Mouse (Mus musculus) thymus, postnatal 4 days (tissue): ENCODE results near the gene Esrrg.

Experiments used
- DNase-seq: peaks from one replicate; pipeline ENCODE4 v3.0.0; 2021

Esrrg gene

DNA sequence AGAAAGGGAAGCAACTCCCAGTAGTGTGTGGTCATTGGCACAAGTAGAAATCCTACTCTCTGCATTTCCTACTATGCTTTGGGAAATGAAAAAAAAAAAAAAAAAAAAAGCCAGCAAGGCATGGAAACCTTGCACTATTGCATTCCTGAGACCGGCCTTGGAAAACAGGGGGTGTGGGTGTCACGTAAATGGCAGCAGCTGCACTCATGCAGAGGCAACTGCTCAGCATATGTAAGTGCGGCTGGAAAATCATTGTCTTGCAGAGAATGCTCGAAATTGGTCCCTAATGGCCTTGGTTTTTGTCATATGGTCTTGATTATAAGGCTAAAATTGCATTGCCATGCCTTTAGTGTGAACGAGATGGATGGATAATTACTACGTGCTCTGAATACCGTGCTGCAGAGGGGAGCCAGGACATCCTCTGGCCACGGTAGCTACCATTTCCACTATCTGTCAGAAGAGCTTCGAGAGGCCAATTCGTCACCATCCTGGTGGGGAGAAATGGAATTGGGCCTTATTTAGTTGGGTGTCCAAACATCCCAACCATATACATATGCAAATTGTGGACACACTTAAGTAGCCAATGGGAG is 171.1 kb downstream of the Esrrg start:
- no peak for DNase-seq

DNA sequence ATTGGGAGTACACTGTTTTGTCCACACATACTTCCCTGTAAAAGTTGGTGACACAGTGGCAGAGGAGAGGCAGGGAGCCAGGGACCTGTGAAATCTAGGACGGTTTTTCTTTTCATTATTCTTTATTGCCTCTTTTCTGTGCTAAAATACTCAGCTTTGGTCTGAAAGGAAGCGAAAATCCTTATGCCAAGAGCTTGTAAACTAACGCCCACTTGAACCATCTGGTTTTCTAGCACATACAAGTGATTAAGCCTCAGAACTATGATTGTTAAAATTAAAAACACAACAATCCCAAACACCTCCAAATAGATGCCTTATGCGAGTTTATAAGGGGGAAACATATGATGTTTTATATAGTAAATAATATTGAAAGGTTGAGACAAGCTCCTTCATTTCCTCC is 176.6 kb downstream of the Esrrg start:
- no peak for DNase-seq

- no peak for DNase-seq
Measured at GRCm38 (mm10) chr1:187787055-187788016, 178.7 kb downstream of the Esrrg start.

GRCm38 (mm10) chr1:187794240-187794930 is 185.8 kb downstream of the Esrrg start:
- no peak for DNase-seq

DNA sequence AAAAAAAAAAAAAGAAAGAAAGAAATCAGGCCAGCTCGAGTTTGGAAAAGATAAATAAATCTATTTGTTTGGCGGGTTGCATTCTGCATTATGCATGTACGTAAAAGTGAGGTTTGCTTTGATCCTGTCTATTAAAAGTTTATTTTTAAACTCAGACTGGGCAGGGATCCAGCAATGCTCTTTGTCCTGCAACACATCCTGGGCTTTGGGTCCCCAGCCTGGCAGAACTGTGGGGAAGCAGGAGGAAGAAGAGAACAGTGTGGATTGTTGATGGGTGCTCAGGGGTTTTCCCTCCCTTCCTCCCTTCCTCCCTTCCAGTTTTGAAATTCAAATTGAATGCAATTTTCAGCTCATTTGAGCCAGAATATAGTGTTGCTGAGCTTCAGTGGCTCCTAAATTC is 187.0 kb downstream of the Esrrg start:
- no peak for DNase-seq

- no peak for DNase-seq
Measured at GRCm38 (mm10) chr1:187799300-187799699, 190.7 kb downstream of the Esrrg start.

- no peak for DNase-seq
Measured at GRCm38 (mm10) chr1:187800761-187801160, 192.2 kb downstream of the Esrrg start.

- no peak for DNase-seq
Measured at GRCm38 (mm10) chr1:187803566-187803965, 195.0 kb downstream of the Esrrg start.

DNA sequence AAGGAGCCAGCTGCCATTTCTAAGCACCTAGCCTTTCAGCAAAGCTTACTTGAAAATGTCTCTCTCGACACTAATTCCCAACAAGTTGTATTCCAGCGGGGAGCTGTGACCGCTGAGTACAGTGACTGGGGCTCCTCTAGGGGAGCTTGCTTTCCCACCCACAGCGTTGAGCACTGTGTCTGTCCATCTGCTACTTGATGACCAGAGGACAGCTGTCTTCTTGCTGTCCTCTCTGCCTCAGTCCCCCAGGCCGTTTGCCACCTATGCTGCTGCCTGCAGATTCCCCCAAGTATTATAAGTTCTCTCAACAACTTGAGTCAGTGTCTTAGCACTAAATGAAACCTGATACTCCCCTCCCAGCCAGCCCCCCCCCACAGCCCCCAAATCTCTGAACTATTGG is 195.4 kb downstream of the Esrrg start:
- DNase-seq, result no peak

DNA sequence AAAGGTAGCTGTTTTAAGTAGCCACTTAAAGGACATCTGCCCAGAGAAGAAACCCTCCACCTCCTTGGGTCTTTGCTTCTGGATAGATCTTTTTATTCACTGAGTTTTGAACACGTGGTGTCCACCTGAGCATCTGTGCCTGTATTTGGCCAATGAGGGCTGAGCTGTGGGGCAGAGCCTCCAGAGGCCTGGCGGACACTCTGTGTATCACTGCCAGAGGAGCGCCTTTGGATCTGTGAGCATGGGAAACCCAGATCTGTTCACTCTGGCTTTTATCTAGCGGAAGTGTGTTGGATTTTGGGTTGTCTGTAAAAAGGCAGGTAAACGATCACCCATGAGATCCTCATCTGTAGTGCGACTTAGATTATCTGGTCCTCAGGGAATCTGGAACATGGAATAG is 196.4 kb downstream of the Esrrg start:
- no peak for DNase-seq

DNA sequence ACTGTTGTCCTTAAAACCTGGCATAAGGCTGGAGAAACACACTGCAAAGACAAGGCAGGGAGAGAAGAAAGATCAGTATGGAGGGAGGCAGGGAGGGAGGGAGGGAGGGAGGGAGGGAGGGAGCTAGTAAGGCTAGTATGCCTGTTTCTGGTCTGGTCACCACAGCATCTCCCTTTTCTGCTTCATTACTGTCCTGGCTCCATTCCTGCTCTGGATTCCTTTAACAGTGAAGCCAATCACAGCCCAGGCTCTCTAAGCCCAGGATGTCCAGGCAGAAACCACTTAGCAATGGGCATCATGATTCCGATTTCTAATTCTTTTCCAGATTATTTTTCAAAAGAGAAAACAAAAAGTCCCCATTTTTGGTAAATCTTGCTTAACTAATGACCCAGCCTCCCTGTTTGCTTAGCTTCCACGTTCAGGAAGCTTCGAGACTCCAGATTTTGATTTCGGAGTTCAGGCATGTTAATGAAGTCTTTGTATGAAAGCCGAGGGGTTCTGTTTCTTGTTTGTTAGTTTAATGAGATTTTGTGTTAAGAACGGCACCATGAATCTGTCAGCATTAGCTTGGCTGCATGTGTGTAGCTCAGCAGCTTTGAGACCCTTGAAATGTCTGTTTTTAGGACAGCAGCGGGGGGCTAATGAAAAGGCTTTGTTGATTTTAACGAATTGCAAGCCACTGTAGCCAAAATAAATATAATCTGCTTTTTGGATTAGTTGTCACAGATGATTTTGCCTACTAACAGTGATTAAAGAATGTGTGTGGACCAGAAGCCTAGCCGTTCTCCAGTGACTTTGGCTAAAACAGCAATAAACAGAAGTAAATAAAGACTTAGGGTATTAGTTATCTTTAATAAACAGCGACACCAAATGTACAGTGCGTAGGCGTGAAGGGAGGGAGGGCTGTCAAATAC is 199.1 kb downstream of the Esrrg start:
- no peak for DNase-seq

- DNase-seq, result no peak
Measured at GRCm38 (mm10) chr1:187808391-187808922, 199.9 kb downstream of the Esrrg start.

DNA sequence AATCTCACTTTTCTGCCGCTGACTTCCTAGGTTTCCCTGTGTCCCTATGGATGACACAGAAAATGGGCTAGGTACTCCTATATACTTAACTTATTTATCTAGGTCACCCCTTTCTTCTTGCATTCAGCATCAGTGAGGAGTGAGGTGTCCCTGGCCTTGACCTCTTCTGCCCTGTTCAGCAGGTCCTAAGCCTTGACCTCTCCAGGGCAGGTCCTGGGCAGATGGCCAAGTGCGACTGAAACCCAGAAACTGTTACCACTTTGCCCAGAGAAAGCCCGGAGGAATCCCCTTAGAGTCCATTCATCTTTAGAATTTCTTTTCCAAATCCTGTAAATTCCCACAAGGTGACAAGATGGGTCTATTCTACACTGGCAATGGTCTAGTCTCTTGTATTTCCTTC is 201.0 kb downstream of the Esrrg start:
- no peak for DNase-seq

- no peak for DNase-seq
Measured at GRCm38 (mm10) chr1:187819406-187819805, 210.8 kb downstream of the Esrrg start.

- DNase-seq, result no peak
Measured at GRCm38 (mm10) chr1:187821368-187821811, 212.8 kb downstream of the Esrrg start.

- DNase-seq, result no peak
Measured at GRCm38 (mm10) chr1:187823351-187823750, 214.8 kb downstream of the Esrrg start.

DNA sequence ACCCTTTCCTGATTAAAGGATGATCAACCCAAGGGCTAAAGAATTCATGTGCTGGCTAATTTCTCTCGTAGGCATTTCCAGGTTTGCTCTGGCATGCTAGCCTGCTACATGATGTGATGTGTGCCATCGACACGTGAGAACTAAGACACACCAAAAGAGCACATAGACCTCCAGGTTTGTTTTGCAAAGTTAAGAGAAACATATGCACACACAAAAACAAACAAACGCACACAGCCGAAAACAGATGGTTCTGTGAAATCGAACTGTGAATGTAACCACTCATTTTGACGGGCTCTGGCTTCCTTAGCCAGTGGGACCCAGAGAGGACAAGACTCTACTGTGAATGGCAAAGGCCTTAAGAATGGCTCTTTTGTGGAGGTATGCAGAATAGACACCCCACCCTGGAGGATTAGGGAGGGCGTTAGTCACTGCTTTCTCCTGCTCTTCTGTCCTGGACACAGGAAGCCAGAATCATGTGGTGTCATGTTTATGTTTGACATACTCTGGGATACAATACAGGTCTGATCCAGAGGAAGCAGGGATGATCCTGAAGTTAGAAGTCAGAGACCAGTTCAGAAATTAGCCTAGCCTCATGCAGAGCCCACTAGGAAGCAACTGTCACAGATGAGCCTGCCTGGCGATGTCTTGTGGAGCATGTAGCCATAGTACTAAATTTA is 217.0 kb downstream of the Esrrg start:
- no peak for DNase-seq

DNA sequence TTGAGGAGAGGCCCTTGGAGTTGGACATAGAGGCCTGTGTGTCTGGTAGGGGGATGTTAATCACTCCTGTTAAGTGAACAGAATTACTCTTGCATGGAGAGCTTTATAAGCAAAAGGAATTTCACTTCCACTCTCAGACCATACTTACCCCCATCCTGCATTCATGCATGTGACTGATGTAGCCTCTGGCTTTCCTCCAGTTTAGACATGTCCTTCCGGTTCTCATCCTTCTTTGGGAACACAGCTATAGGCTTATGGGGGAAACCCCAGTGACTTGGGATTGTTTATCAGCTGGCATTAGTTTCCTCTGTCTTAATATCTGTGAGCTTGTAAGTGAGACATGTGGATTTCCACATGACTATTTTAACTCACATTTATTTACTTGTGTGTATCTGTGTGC is 217.5 kb downstream of the Esrrg start:
- no peak for DNase-seq

DNA sequence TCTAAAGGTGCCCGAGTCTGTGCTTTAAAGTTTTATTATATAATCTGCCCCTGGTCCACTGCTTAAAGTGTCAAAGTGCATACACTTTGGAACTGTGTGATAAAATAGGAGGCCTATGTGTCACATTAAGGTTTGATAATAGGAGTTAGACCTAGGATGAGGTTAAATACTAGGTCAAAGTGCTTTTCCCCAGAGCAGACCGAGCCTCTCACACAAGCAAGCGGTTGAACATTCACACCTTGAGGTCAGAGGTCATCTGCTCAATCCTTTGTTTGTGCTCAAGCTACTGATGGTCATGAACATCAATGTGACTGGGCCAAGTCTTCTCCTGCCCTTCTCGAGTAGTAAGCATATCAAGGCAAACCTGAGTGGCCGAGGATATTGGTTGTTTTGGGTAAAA is 218.3 kb downstream of the Esrrg start:
- DNase-seq, result no peak

DNA sequence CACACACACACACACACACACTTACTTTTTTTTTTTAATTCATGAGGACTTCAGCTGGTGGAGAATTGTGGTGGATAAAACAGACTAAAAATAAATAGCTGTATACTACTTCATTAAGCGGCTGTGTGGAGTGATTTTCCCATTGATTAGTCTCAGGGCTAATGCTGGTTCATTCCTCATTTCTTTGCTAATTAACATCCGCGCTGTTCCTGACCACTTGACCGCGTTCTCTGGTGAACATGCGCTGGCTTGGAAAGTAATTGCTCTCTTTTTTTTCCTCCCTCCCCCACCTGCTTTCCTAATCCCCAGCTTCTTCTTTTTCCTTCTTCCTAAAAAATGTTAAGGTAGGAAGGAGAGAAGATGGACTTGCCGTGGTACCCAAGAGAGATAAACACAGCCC is 222.3 kb downstream of the Esrrg start:
- DNase-seq, result no peak

GRCm38 (mm10) chr1:187832851-187833250 is 224.3 kb downstream of the Esrrg start:
- DNase-seq, result no peak

- no peak for DNase-seq
Measured at GRCm38 (mm10) chr1:187834576-187834975, 226.0 kb downstream of the Esrrg start.
